In genomic region chr15:101223596-101223995, GRCm38 (mm10) we compare ENCODE assay signal across 8 mouse cellular contexts. TPM values are rescaled to one million over a fixed set of nuclear protein-coding genes. Genes with fewer than 3 reads are reported as not detected.
DNase-seq lines count a peak whose midpoint lies in the region; ATAC-seq and TF ChIP-seq lines count a peak whose summit lies in the region.

No protein-coding gene starts in this region.

- no peak overlapping the region for H3K27ac ChIP-seq in neural tube, embryonic 11.5 days (ENCODE audit: low read depth, low read length)
- no peak overlapping the region for H3K27ac ChIP-seq in limb, embryonic 14.5 days (replicated peaks; ENCODE audit: low read depth, low read length)
- peak overlapping the region; percentile 78; the same call in 1 of the 2 replicates for H3K27ac ChIP-seq in stomach, embryonic 16.5 days (ENCODE audit: low read length)

- H3K9me3 ChIP-seq in neural tube, embryonic 11.5 days (ENCODE audit: control insufficient read depth, low read length) = no peaks in the 10 kb centered on the region
- no peaks in the 10 kb centered on the region for H3K9me3 ChIP-seq in limb, embryonic 14.5 days (ENCODE audit: control insufficient read depth, low read length)
- no peaks in the 10 kb centered on the region for H3K9me3 ChIP-seq in stomach, embryonic 16.5 days (replicated peaks; ENCODE audit: control insufficient read depth, low read length)

- peak overlapping the region; percentile 81 for H3K4me2 ChIP-seq in neural tube, embryonic 11.5 days (ENCODE audit: low read depth)
- H3K4me2 ChIP-seq in limb, embryonic 14.5 days (replicated peaks; ENCODE audit: low read depth, low read length, severe bottlenecking) = peak overlapping the region; percentile 70
- peak overlapping the region; percentile 62 for H3K4me2 ChIP-seq in stomach, embryonic 16.5 days (ENCODE audit: low read depth, low read length)

- peak overlapping the region; percentile 62 for H3K9ac ChIP-seq in neural tube, embryonic 11.5 days (ENCODE audit: low read length)
- H3K9ac ChIP-seq in limb, embryonic 14.5 days (ENCODE audit: low read depth, low read length, severe bottlenecking) = peak overlapping the region; percentile 85
- H3K9ac ChIP-seq in stomach, embryonic 16.5 days (ENCODE audit: low read length) = peak overlapping the region; percentile 91

- peak; percentile 31 for DNase-seq in cerebellum, adult 9-11 months
- no peak for DNase-seq in cerebellum, adult 11-12 months
- DNase-seq in neural tube, embryonic 11.5 days (ENCODE audit: low spot score) = no peak
- DNase-seq in neural tube, embryonic 10.5 days (ENCODE audit: extremely low spot score, low spot score) = no peak
- DNase-seq in limb, embryonic 14.5 days (ENCODE audit: low spot score) = no peak
- no peak for DNase-seq in urinary bladder, adult 2 months (ENCODE audit: low spot score)
- DNase-seq in layer of hippocampus, postnatal 36 days = no peak

- peak overlapping the region; percentile 49 for H3K4me3 ChIP-seq in neural tube, embryonic 11.5 days (ENCODE audit: low read depth, low read length)
- H3K4me3 ChIP-seq in limb, embryonic 14.5 days (replicated peaks; ENCODE audit: low read length) = peak overlapping the region; percentile 89
- peak overlapping the region; percentile 81 for H3K4me3 ChIP-seq in stomach, embryonic 16.5 days (replicated peaks; ENCODE audit: low read length)

- 8% methylated on average over 5 of the region's 5 CpGs for WGBS in neural tube, embryonic 11.5 days
- WGBS in limb, embryonic 14.5 days = 12% methylated on average over 5 of the region's 5 CpGs
- whole genome bisulfite sequencing in stomach, embryonic 16.5 days = 12% methylated on average over 5 of the region's 5 CpGs

- TF ChIP-seq POLR2A in limb, embryonic 14.5 days (IDR thresholded peaks at IDR 0.05; ENCODE audit: borderline replicate concordance, extremely low read depth, insufficient read depth, insufficient read length) = no peak

- H3K36me3 ChIP-seq in neural tube, embryonic 11.5 days (ENCODE audit: control insufficient read depth, insufficient read depth, low read length) = no peaks in the 10 kb centered on the region
- H3K36me3 ChIP-seq in limb, embryonic 14.5 days (ENCODE audit: control insufficient read depth, insufficient read depth, low read length) = peaks cover 11% of the 10 kb centered on the region
- H3K36me3 ChIP-seq in stomach, embryonic 16.5 days (ENCODE audit: control insufficient read depth, insufficient read depth, low read length) = no peaks in the 10 kb centered on the region

- ATAC-seq in neural tube, embryonic 11.5 days (ENCODE audit: insufficient read depth, low FRiP score, low TSS enrichment) = no peak
- ATAC-seq in limb, embryonic 14.5 days (ENCODE audit: low FRiP score, low read depth) = no peak
- ATAC-seq in stomach, embryonic 16.5 days (ENCODE audit: insufficient read depth, low FRiP score) = no peak

- peaks cover 22% of the 10 kb centered on the region for H3K4me1 ChIP-seq in neural tube, embryonic 11.5 days (ENCODE audit: control insufficient read depth, insufficient read depth, low read length)
- H3K4me1 ChIP-seq in limb, embryonic 14.5 days (ENCODE audit: control insufficient read depth, insufficient read depth, low read length) = peaks cover 57% of the 10 kb centered on the region
- peaks cover 63% of the 10 kb centered on the region for H3K4me1 ChIP-seq in stomach, embryonic 16.5 days (ENCODE audit: control insufficient read depth, insufficient read depth, low read length)

- H3K27me3 ChIP-seq in neural tube, embryonic 11.5 days (ENCODE audit: control insufficient read depth, insufficient read depth, low read length) = no peaks in the 10 kb centered on the region
- H3K27me3 ChIP-seq in limb, embryonic 14.5 days (ENCODE audit: control insufficient read depth, insufficient read depth, low read length) = no peaks in the 10 kb centered on the region
- no peaks in the 10 kb centered on the region for H3K27me3 ChIP-seq in stomach, embryonic 16.5 days (ENCODE audit: control insufficient read depth, insufficient read depth, low read length)

RNA-seq across cellular contexts. Expression of gene Grasp, which starts 0.4 kb away (rescaled TPM):
- polyA plus RNA-seq in neural tube, embryonic 11.5 days (2014; fragmentation: Nextera tagmentation; extraction: Ambion mirVana) = 6.6 TPM in 2 replicates
- 20.5 and 25.8 TPM in 2 replicates for polyA plus RNA-seq in limb, embryonic 14.5 days (2012; rRNA removed)
- 7.4 and 7.5 TPM in 2 replicates for polyA plus RNA-seq in limb, embryonic 14.5 days (2014; fragmentation: Nextera tagmentation; extraction: Ambion mirVana)
- 2.1 and 2.7 TPM in 2 replicates for polyA plus RNA-seq in stomach, embryonic 16.5 days (2015; fragmentation: Nextera tagmentation; extraction: Ambion mirVana)
- polyA plus RNA-seq in urinary bladder, adult 2 months (2012; rRNA removed) = 8.7 and 9.7 TPM in 2 replicates
- 10 to 100 TPM; 68.7 to 70.3 TPM for total RNA-seq in layer of hippocampus, postnatal 36 days (2021)

RNA-seq across cellular contexts. Expression of gene Nr4a1, which starts 30.5 kb away (rescaled TPM):
- 3.2 and 4.4 TPM in 2 replicates for polyA plus RNA-seq in neural tube, embryonic 11.5 days (2014; fragmentation: Nextera tagmentation; extraction: Ambion mirVana)
- 19.6 and 31.2 TPM in 2 replicates for polyA plus RNA-seq in limb, embryonic 14.5 days (2012; rRNA removed)
- polyA plus RNA-seq in limb, embryonic 14.5 days (2014; fragmentation: Nextera tagmentation; extraction: Ambion mirVana) = 9.9 and 10.5 TPM in 2 replicates
- polyA plus RNA-seq in stomach, embryonic 16.5 days (2015; fragmentation: Nextera tagmentation; extraction: Ambion mirVana) = 12.9 and 13.3 TPM in 2 replicates
- 11.7 and 12.4 TPM in 2 replicates for polyA plus RNA-seq in urinary bladder, adult 2 months (2012; rRNA removed)
- 10 to 100 TPM; 53.8 to 63.8 TPM for total RNA-seq in layer of hippocampus, postnatal 36 days (2021)

RNA-seq across cellular contexts. Expression of gene Acvr1b, which starts 49.7 kb away (rescaled TPM):
- polyA plus RNA-seq in neural tube, embryonic 11.5 days (2014; fragmentation: Nextera tagmentation; extraction: Ambion mirVana) = 16.6 and 17.4 TPM in 2 replicates
- polyA plus RNA-seq in limb, embryonic 14.5 days (2012; rRNA removed) = 27.2 and 32.8 TPM in 2 replicates
- polyA plus RNA-seq in limb, embryonic 14.5 days (2014; fragmentation: Nextera tagmentation; extraction: Ambion mirVana) = 12.3 and 12.9 TPM in 2 replicates
- polyA plus RNA-seq in stomach, embryonic 16.5 days (2015; fragmentation: Nextera tagmentation; extraction: Ambion mirVana) = 11.6 and 12.1 TPM in 2 replicates
- 24.8 and 27.1 TPM in 2 replicates for polyA plus RNA-seq in urinary bladder, adult 2 months (2012; rRNA removed)
- 10 to 100 TPM; 85.2 to 88.5 TPM for total RNA-seq in layer of hippocampus, postnatal 36 days (2021)
